Mouse (Mus musculus): ENCODE results near the gene Npas3. TPM values are rescaled to one million over a fixed set of nuclear protein-coding genes. Genes with fewer than 3 reads are reported as not detected.

Npas3 gene
- polyA plus RNA-seq, 1 experiment from 2014 or later = 1.1 TPM

DNA sequence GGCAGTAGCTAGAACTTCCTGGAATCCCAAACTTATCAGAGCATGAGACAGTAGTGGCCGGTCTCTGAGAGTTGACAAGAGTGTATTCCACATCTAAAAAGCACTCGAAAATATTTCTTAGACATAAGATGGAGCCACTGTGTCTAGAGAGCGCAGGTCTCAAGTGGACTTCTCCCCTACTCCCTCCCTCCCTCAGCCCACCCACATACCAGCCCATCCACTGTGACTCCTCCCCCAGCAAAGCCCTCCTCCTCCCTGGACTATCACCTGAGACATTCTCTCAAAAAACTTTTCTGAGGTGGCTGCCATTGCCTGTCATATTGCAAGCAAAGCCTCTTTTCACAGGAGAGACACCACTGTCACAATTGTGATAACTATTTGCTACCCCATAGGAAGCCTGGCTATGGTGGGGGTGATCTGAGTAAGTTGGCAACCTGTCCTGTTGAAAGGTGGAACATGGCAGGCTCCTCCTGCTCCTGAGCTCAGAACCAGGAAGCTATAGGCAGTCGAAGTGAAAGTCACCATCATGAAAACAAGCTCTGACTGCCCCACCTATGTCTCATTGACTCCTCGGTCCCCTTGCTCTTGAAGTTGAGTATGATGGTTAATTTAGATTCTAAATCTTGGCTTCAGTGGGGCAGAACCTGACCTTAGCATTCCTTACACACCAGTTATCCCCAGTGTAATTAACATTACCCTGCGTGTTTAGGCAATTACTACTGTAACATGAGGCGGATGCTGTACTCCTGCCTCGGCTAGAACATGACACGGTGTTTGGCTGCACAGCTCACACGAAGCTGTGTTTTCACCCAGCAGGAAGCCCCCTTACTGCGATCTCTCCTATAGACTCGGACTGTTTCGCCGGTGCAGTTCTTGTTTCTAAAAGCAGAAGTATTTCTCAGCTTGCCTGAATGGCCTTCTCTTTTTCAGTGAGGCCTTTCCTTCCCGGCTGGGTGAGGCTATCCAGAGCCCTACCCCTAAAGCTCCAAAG lies 751.5 kb downstream of the Npas3 start:
- ATAC-seq (ENCODE audit: extremely low read depth, insufficient number of reproducible peaks, low FRiP score, low TSS enrichment) = no peak
- no peaks in the 10 kb centered on the region for H3K9me3 ChIP-seq
- no peak overlapping the region for H3K4me2 ChIP-seq
- H3K9ac ChIP-seq = no peak overlapping the region
- WGBS = 64% methylated on average over 15 of the region's 15 CpGs
- peaks cover 26% of the 10 kb centered on the region for H3K4me1 ChIP-seq
- no peaks in the 10 kb centered on the region for H3K27me3 ChIP-seq (replicated peaks)
- no peak overlapping the region for H3K4me3 ChIP-seq
- H3K36me3 ChIP-seq = no peaks in the 10 kb centered on the region
- no peak overlapping the region for H3K27ac ChIP-seq (replicated peaks)

GRCm38 (mm10) chr12:54002496-54002895 lies 754.0 kb downstream of the Npas3 start:
- no peak overlapping the region for H3K9ac ChIP-seq
- H3K36me3 ChIP-seq = no peaks in the 10 kb centered on the region
- no peaks in the 10 kb centered on the region for H3K9me3 ChIP-seq
- peaks cover 22% of the 10 kb centered on the region for H3K4me1 ChIP-seq
- no peak overlapping the region for H3K27ac ChIP-seq (replicated peaks)
- no peak overlapping the region for H3K4me2 ChIP-seq
- 72% methylated on average over 4 of the region's 4 CpGs for whole genome bisulfite sequencing
- H3K27me3 ChIP-seq (replicated peaks) = no peaks in the 10 kb centered on the region
- no peak for ATAC-seq (ENCODE audit: extremely low read depth, insufficient number of reproducible peaks, low FRiP score, low TSS enrichment)
- no peak overlapping the region for H3K4me3 ChIP-seq

DNA sequence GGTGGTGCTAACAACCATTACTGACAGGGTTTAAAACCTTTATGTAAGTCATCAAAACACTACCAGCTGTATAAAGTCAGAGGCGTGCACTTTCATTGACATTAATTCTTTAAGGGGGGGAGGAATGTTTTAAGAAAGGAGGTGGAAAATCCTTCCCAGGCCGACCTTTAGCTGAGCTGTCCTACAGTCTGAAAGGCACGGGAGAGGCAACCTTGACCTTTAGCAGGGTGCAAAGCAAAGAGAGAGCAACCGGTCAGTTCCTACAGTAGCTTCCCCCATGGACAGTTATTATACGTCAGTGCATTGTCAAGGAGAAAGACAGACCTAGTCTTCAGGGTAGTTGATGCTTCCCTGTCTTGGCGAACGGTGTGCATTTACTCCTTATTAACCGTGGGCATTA lies 756.1 kb downstream of the Npas3 start:
- Histone ChIP-seq H3K4me2 (no peak overlapping the region), H3K9ac (no peak overlapping the region), H3K4me3 (no peak overlapping the region), H3K27ac (replicated peaks) (no peak overlapping the region), H3K9me3 (no peaks in the 10 kb centered on the region), H3K27me3 (replicated peaks) (no peaks in the 10 kb centered on the region), H3K4me1 (peaks cover 22% of the 10 kb centered on the region), H3K36me3 (no peaks in the 10 kb centered on the region)
- ATAC-seq (ENCODE audit: extremely low read depth, insufficient number of reproducible peaks, low FRiP score, low TSS enrichment) = no peak
- 30% methylated on average over 8 of the region's 8 CpGs for WGBS

DNA sequence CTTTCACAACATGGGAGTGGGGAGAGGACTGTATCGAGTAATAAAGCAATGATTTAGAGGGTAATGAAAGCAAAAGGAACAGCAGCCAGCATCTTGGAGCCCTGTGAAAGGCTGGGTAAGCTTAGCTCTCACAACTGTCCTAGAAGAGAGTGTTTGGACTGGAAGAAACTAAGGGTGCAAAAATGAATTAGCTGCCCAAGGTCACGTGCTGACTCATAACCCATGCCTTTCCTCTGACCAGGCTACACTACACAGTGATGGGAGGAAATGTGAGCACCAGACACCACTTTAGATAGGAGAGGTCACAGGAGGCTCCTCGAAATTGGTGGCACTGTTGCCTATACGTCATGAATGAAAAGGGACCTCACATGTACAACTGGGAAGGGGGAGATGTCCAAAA lies 757.1 kb downstream of the Npas3 start:
- Histone ChIP-seq H3K4me2 (no peak overlapping the region), H3K36me3 (no peaks in the 10 kb centered on the region), H3K4me3 (no peak overlapping the region), H3K27me3 (replicated peaks) (no peaks in the 10 kb centered on the region), H3K9me3 (no peaks in the 10 kb centered on the region), H3K27ac (replicated peaks) (no peak overlapping the region), H3K4me1 (peaks cover 22% of the 10 kb centered on the region), H3K9ac (no peak overlapping the region)
- ATAC-seq (ENCODE audit: extremely low read depth, insufficient number of reproducible peaks, low FRiP score, low TSS enrichment) = no peak
- WGBS = 38% methylated on average over 4 of the region's 4 CpGs

DNA sequence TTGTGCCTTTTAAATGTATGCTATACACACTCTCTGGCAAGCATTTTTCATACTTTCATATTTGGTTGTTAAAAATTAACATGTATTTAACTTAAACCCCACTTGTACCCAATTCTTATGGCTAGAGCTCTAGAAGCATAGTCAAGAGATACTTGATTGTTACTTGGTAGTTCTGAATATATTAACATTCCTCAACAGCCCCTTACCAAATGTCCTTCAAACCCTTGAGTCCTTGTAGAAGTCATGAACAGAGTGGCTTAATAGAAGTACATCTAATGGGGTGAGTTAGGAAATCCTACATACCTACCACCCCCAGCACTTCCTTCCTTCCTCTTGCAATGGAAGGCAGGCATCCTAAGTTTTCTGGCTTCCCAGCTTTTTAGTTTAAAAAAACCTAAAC lies 766.8 kb downstream of the Npas3 start:
- no peak overlapping the region for H3K27ac ChIP-seq (replicated peaks)
- H3K4me2 ChIP-seq = no peak overlapping the region
- no peaks in the 10 kb centered on the region for H3K9me3 ChIP-seq
- no peak overlapping the region for H3K9ac ChIP-seq
- H3K4me1 ChIP-seq = no peaks in the 10 kb centered on the region
- ATAC-seq (ENCODE audit: extremely low read depth, insufficient number of reproducible peaks, low FRiP score, low TSS enrichment) = no peak
- H3K36me3 ChIP-seq = no peaks in the 10 kb centered on the region
- H3K27me3 ChIP-seq (replicated peaks) = no peaks in the 10 kb centered on the region
- H3K4me3 ChIP-seq = no peak overlapping the region

- Histone ChIP-seq H3K4me2 (no peak overlapping the region), H3K4me3 (no peak overlapping the region), H3K27ac (replicated peaks) (no peak overlapping the region), H3K36me3 (no peaks in the 10 kb centered on the region), H3K4me1 (peaks cover 4% of the 10 kb centered on the region; the same call in 1 of the 2 replicates), H3K9me3 (no peaks in the 10 kb centered on the region), H3K9ac (no peak overlapping the region), H3K27me3 (replicated peaks) (no peaks in the 10 kb centered on the region)
- 80% methylated on average over 8 of the region's 8 CpGs for WGBS
- no peak for ATAC-seq (ENCODE audit: extremely low read depth, insufficient number of reproducible peaks, low FRiP score, low TSS enrichment)
These were observed 769.5 kb downstream of the Npas3 start for GRCm38 (mm10) chr12:54017949-54018348.

DNA sequence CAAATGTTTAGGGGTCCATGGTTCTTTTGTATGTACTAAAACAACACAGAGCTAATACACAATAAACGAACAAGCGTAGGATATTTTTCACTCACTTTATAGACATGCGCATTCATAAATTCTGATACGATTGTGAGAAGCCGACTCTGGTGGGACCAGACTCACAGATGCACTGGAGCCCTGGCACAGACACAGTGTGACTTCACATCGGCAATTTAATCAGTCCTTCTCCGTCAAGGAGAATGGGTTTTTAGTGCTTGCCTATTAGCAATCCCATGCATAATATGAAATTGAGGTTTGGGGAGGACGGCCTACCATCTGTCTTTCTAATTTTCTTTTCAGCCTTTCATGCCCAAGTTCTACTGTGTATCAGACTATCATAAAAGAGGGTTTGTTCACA lies 771.5 kb downstream of the Npas3 start:
- H3K36me3 ChIP-seq = no peaks in the 10 kb centered on the region
- no peak overlapping the region for H3K27ac ChIP-seq (replicated peaks)
- H3K9me3 ChIP-seq = no peaks in the 10 kb centered on the region
- no peak overlapping the region for H3K4me3 ChIP-seq
- no peak overlapping the region for H3K9ac ChIP-seq
- H3K27me3 ChIP-seq (replicated peaks) = no peaks in the 10 kb centered on the region
- 89% methylated on average over 8 of the region's 8 CpGs for WGBS
- H3K4me1 ChIP-seq = peaks cover 4% of the 10 kb centered on the region; the same call in 1 of the 2 replicates
- H3K4me2 ChIP-seq = no peak overlapping the region
- ATAC-seq (ENCODE audit: extremely low read depth, insufficient number of reproducible peaks, low FRiP score, low TSS enrichment) = no peak

- no peak for ATAC-seq (ENCODE audit: extremely low read depth, insufficient number of reproducible peaks, low FRiP score, low TSS enrichment)
These were observed 786.3 kb downstream of the Npas3 start for GRCm38 (mm10) chr12:54034666-54035346.

GRCm38 (mm10) chr12:54037602-54038001 lies 789.1 kb downstream of the Npas3 start:
- Histone ChIP-seq H3K4me2 (no peak overlapping the region), H3K27ac (replicated peaks) (no peak overlapping the region), H3K4me1 (peaks cover 25% of the 10 kb centered on the region), H3K9me3 (no peaks in the 10 kb centered on the region), H3K27me3 (replicated peaks) (no peaks in the 10 kb centered on the region), H3K4me3 (no peak overlapping the region), H3K9ac (no peak overlapping the region), H3K36me3 (no peaks in the 10 kb centered on the region)
- WGBS = 80% methylated on average over 3 of the region's 3 CpGs
- no peak for ATAC-seq (ENCODE audit: extremely low read depth, insufficient number of reproducible peaks, low FRiP score, low TSS enrichment)

More at GRCm38 (mm10) chr12:54034666-54035346, 786.3 kb downstream of the Npas3 start:
- WGBS = 28% methylated on average over 8 of the region's 8 CpGs
- H3K9me3 ChIP-seq = no peaks in the 10 kb centered on the region
- no peak overlapping the region for H3K9ac ChIP-seq
- H3K27me3 ChIP-seq (replicated peaks) = no peaks in the 10 kb centered on the region
- peaks cover 25% of the 10 kb centered on the region for H3K4me1 ChIP-seq
- no peak overlapping the region; the same call in 1 of the 2 replicates for H3K27ac ChIP-seq (replicated peaks)
- H3K36me3 ChIP-seq = no peaks in the 10 kb centered on the region
- H3K4me2 ChIP-seq = no peak overlapping the region
- no peak overlapping the region for H3K4me3 ChIP-seq

DNA sequence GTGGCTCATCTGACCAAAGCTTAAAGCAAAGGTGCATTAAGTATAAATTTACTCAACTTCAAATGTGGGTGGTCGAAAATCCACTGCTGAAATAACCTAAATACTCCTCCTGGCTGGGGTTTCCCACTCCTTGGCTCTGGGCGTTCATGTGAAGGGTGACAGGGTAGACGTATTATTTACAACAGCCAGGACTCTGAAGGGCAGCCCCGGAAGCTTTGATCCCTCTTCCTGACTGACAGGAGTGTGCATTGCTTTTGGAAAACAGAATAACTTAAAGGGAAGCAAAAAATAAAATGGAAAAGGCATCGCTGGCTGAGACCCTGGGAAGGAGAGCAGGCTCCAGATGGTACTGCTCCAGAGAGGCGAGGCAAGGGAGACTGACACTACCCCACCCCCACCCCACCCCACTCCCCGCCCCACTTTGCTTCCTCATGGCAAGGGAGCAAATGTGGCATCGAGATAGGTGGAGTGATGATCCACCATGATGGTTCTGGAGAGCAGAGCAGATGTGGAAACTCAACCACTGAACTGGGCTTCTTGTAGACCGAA lies 794.6 kb downstream of the Npas3 start:
- Histone ChIP-seq H3K36me3 (no peaks in the 10 kb centered on the region), H3K4me3 (no peak overlapping the region), H3K4me1 (no peaks in the 10 kb centered on the region), H3K9me3 (no peaks in the 10 kb centered on the region), H3K9ac (no peak overlapping the region), H3K27ac (replicated peaks) (no peak overlapping the region), H3K27me3 (replicated peaks) (no peaks in the 10 kb centered on the region), H3K4me2 (no peak overlapping the region)
- ATAC-seq (ENCODE audit: extremely low read depth, insufficient number of reproducible peaks, low FRiP score, low TSS enrichment) = no peak
- WGBS = 53% methylated on average over 9 of the region's 9 CpGs

DNA sequence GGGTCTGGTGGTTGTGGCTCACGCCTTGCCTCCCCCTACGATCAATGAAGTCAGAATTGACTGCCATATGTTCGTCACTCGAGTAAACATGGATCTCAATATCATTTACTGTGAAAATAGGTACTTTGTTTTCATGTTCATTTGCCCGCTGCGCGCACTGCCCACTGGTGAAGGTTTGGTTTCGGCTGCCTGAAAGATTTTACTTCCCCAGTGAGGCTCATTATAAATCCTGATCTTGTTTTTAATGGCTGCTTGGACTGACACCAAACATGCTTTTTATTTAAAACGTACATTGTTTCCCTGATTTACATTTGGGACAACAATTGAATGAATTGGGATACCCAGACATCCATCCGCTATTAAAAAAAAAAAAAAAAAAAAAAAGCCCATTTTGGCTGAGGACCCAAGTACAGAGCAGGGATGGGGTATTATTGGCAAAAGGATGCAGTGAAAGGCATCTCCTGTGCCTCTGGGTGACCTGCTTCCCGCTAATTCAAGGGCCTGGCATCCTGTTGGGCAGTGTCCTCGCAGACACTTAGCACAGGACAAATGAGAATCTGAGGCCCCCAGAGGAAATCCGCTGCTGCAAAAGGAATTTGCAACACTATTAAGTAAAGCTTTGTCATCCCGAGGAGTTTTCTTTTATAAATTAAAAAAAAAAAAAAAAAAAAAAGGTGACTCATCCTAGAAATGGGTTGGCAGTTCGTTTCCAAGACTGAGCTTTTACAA lies 796.3 kb downstream of the Npas3 start:
- H3K4me1 ChIP-seq = no peaks in the 10 kb centered on the region
- ATAC-seq (ENCODE audit: extremely low read depth, insufficient number of reproducible peaks, low FRiP score, low TSS enrichment) = no peak
- no peaks in the 10 kb centered on the region for H3K27me3 ChIP-seq (replicated peaks)
- H3K4me2 ChIP-seq = no peak overlapping the region
- WGBS = 77% methylated on average over 15 of the region's 15 CpGs
- no peak overlapping the region for H3K4me3 ChIP-seq
- H3K27ac ChIP-seq (replicated peaks) = no peak overlapping the region
- no peaks in the 10 kb centered on the region for H3K36me3 ChIP-seq
- H3K9me3 ChIP-seq = no peaks in the 10 kb centered on the region
- no peak overlapping the region for H3K9ac ChIP-seq

Data from heart, embryonic 13.5 days (tissue).